Mouse (Mus musculus) liver, embryonic 11.5 days (tissue): ENCODE data around the gene Zfp503. TPM values are rescaled to one million over a fixed set of nuclear protein-coding genes. Genes with fewer than 3 reads are reported as not detected.

Experiments used
- ATAC-seq: fragments of 200-750 bp; cut with Nextera tagmentation; replicated peaks from 2 replicates; pipeline ENCODE4 v1.8.0; 2017; ENCODE audit warnings: moderate number of reproducible peaks, mild to moderate bottlenecking, moderate TSS enrichment, moderate library complexity; ENCODE audit not compliant: low FRiP score
- DNase-seq: peaks from one replicate; pipeline ENCODE4 v3.0.0-alpha.2; 2017; ENCODE audit warnings: low spot score
- H3K27ac ChIP-seq: fragments of 300-500 bp; sonication (generic); 2 replicates; pipeline ENCODE4 v1.5.1; 2014; ENCODE audit warnings: mild to moderate bottlenecking, low read depth, low read length, control low read depth
- H3K27me3 ChIP-seq: fragments of 300-500 bp; sonication (generic); replicated peaks from 2 replicates; pipeline ENCODE4 v1.6.1; 2014; ENCODE audit warnings: low read length, mixed read lengths; ENCODE audit not compliant: control insufficient read depth, insufficient read depth
- H3K36me3 ChIP-seq: fragments of 300-500 bp; sonication (generic); 2 replicates; pipeline ENCODE4 v1.6.1; 2014; ENCODE audit warnings: mild to moderate bottlenecking, low read length, moderate library complexity, mixed read lengths; ENCODE audit not compliant: control insufficient read depth, insufficient read depth
- H3K4me1 ChIP-seq: fragments of 300-500 bp; sonication (generic); replicated peaks from 2 replicates; pipeline ENCODE4 v1.6.1; 2014; ENCODE audit warnings: low read length, mixed read lengths; ENCODE audit not compliant: control insufficient read depth, insufficient read depth
- H3K4me2 ChIP-seq: fragments of 300-500 bp; sonication (generic); 2 replicates; pipeline ENCODE4 v1.6.1; 2014; ENCODE audit warnings: mild to moderate bottlenecking, control low read depth, moderate library complexity
- H3K4me3 ChIP-seq: fragments of 300-500 bp; sonication (generic); 2 replicates; pipeline ENCODE4 v1.5.1; 2014; ENCODE audit warnings: low read depth, low read length, control low read depth
- H3K9ac ChIP-seq: fragments of 300-500 bp; sonication (generic); 2 replicates; pipeline ENCODE4 v1.6.1; 2014; ENCODE audit warnings: low read depth, low read length, control low read depth
- H3K9me3 ChIP-seq: fragments of 300-500 bp; sonication (generic); 2 replicates; pipeline ENCODE4 v1.6.1; 2016; ENCODE audit warnings: low read length, inconsistent platforms, mixed read lengths; ENCODE audit not compliant: control insufficient read depth
- WGBS: fragments of 180-500 bp; shearing (Covaris S2); extraction: QIAGEN DNeasy Blood & Tissue Kit; methylation state at CpG from one replicate; pipeline ENCODE4 v1.1.7; 2014; 5-methylcytosine and 5-hydroxymethylcytosine counted together
- polyA plus RNA-seq: library from polyadenylated mRNA; unstranded; fragments of >200 nt; fragmentation: Nextera tagmentation; extraction: Ambion mirVana; gene quantifications from 2 replicates; pipeline ENCODE4 v1.2.1, GENCODE M21; 2014

Gene Zfp503
- polyA plus RNA-seq, 1 experiment from 2014 or later = 4.1 TPM

- no peak overlapping the region for H3K9ac ChIP-seq
- H3K27ac ChIP-seq = peak overlapping the region; percentile 24; the same call in 1 of the 2 replicates
- H3K9me3 ChIP-seq = no peaks in the 10 kb centered on the region
- WGBS = 2% methylated on average over 25 of the region's 26 CpGs
- ATAC-seq = no peak
- H3K36me3 ChIP-seq = no peaks in the 10 kb centered on the region
- peak overlapping the region; percentile 56 for H3K4me3 ChIP-seq
- peak; percentile 53 for DNase-seq
- H3K4me2 ChIP-seq = peak overlapping the region; percentile 70
- peaks cover 18% of the 10 kb centered on the region for H3K4me1 ChIP-seq
- peaks cover 96% of the 10 kb centered on the region for H3K27me3 ChIP-seq
Measured at GRCm38 (mm10) chr14:21988577-21989290, 667 bp downstream of the Zfp503 start.

- WGBS = under 1% methylated on average over 74 of the region's 74 CpGs
- peak overlapping the region; percentile 70 for H3K4me2 ChIP-seq
- H3K27me3 ChIP-seq = peaks cover 96% of the 10 kb centered on the region
- no peaks in the 10 kb centered on the region for H3K9me3 ChIP-seq
- H3K36me3 ChIP-seq = no peaks in the 10 kb centered on the region
- H3K4me3 ChIP-seq = peak overlapping the region; percentile 56
- ATAC-seq (peak; percentile 48), DNase-seq (peak; percentile 78)
- peaks cover 15% of the 10 kb centered on the region for H3K4me1 ChIP-seq
- peak overlapping the region; percentile 51 for H3K9ac ChIP-seq
- H3K27ac ChIP-seq = peak overlapping the region; percentile 85
Measured at GRCm38 (mm10) chr14:21987660-21988576, 1.5 kb downstream of the Zfp503 start.

- Histone ChIP-seq H3K9me3 (no peaks in the 10 kb centered on the region), H3K27ac (peak overlapping the region; percentile 85), H3K4me3 (peak overlapping the region; percentile 56), H3K9ac (peak overlapping the region; percentile 51), H3K27me3 (peaks cover 96% of the 10 kb centered on the region), H3K4me1 (peaks cover 19% of the 10 kb centered on the region), H3K4me2 (peak overlapping the region; percentile 70), H3K36me3 (no peaks in the 10 kb centered on the region)
- under 1% methylated on average over 61 of the region's 61 CpGs for WGBS
- DNase-seq (peak; percentile 67), ATAC-seq (no peak)
Measured at GRCm38 (mm10) chr14:21986733-21987659, 2.4 kb downstream of the Zfp503 start.

- Histone ChIP-seq H3K4me3 (peak overlapping the region; percentile 56), H3K27me3 (peaks cover 95% of the 10 kb centered on the region), H3K36me3 (no peaks in the 10 kb centered on the region), H3K9me3 (no peaks in the 10 kb centered on the region), H3K9ac (peak overlapping the region; percentile 51), H3K4me1 (peaks cover 16% of the 10 kb centered on the region), H3K27ac (peak overlapping the region; percentile 85; the same call in 1 of the 2 replicates), H3K4me2 (peak overlapping the region; percentile 70)
- WGBS = under 1% methylated on average over 60 of the region's 62 CpGs
- DNase-seq = peak; percentile 84
- ATAC-seq = no peak
Measured at GRCm38 (mm10) chr14:21985981-21986732, 3.2 kb downstream of the Zfp503 start.

GRCm38 (mm10) chr14:21985426-21985931 lies 3.9 kb downstream of the Zfp503 start:
- Histone ChIP-seq H3K4me1 (peaks cover 16% of the 10 kb centered on the region), H3K27me3 (peaks cover 91% of the 10 kb centered on the region)

GRCm38 (mm10) chr14:21984757-21985425 lies 4.5 kb downstream of the Zfp503 start:
- peaks cover 89% of the 10 kb centered on the region for H3K27me3 ChIP-seq
- H3K36me3 ChIP-seq = no peaks in the 10 kb centered on the region
- H3K9me3 ChIP-seq = no peaks in the 10 kb centered on the region
- H3K9ac ChIP-seq = peak overlapping the region; percentile 51
- H3K4me1 ChIP-seq = peaks cover 16% of the 10 kb centered on the region
- ATAC-seq = no peak
- peak; percentile 62 for DNase-seq
- 2% methylated on average over 49 of the region's 49 CpGs for WGBS
- H3K4me3 ChIP-seq = peak overlapping the region; percentile 56
- 0 out of 2 replicates have a peak overlapping the region, but pooled peaks have one; percentile 85 for H3K27ac ChIP-seq
- peak overlapping the region; percentile 70 for H3K4me2 ChIP-seq

More at GRCm38 (mm10) chr14:21985426-21985931, 3.9 kb downstream of the Zfp503 start:
- 3% methylated on average over 37 of the region's 37 CpGs for WGBS
- H3K27ac ChIP-seq = peak overlapping the region; percentile 85
- no peaks in the 10 kb centered on the region for H3K9me3 ChIP-seq
- H3K36me3 ChIP-seq = no peaks in the 10 kb centered on the region
- H3K4me3 ChIP-seq = peak overlapping the region; percentile 56
- peak; percentile 77 for DNase-seq
- ATAC-seq = no peak
- H3K9ac ChIP-seq = peak overlapping the region; percentile 51
- peak overlapping the region; percentile 70 for H3K4me2 ChIP-seq

- DNase-seq (no peak), ATAC-seq (no peak)
- Histone ChIP-seq H3K9me3 (no peaks in the 10 kb centered on the region), H3K4me3 (peak overlapping the region; percentile 56), H3K9ac (no peak overlapping the region), H3K36me3 (no peaks in the 10 kb centered on the region), H3K4me1 (peaks cover 14% of the 10 kb centered on the region), H3K27ac (no peak overlapping the region), H3K4me2 (peak overlapping the region; percentile 70), H3K27me3 (peaks cover 81% of the 10 kb centered on the region)
- 7% methylated on average over 18 of the region's 18 CpGs for WGBS
Measured at GRCm38 (mm10) chr14:21983950-21984730, 5.3 kb downstream of the Zfp503 start.
